Mouse (Mus musculus) adipocyte (in vitro differentiated cells): ENCODE measurements around the gene Gtsf1.
A peak's percentile ranks its signal among the peaks of the same experiment; 100 is the strongest.
"Not testable (repeated sequence)": the region's sequence is repeated elsewhere in the genome, so short reads cannot be mapped to it uniquely, and the experiment has no call there.

Experiments used
- DNase-seq: peaks from one replicate; pipeline ENCODE4 v3.0.0-alpha.2; 2016; ENCODE audit warnings: low spot score

Gtsf1 gene

GRCm38 (mm10) chr15:103430241-103430640, at the start of gene Gtsf1:
Gene Gtsf1, minus strand, starts transcription at chr15:103430470.
- DNase-seq: no peak

- no peak for DNase-seq
Observed at GRCm38 (mm10) chr15:103479080-103479606, 48.9 kb upstream of the Gtsf1 start.

GRCm38 (mm10) chr15:103473769-103474168, 43.5 kb upstream of the Gtsf1 start:
- DNase-seq: no peak

GRCm38 (mm10) chr15:103473182-103473581, 42.9 kb upstream of the Gtsf1 start:
- DNase-seq: no peak

GRCm38 (mm10) chr15:103472265-103472664, 42.0 kb upstream of the Gtsf1 start:
- DNase-seq: no peak

- DNase-seq: no peak
Observed at GRCm38 (mm10) chr15:103471488-103472194, 41.4 kb upstream of the Gtsf1 start.

GRCm38 (mm10) chr15:103462539-103463261, 32.4 kb upstream of the Gtsf1 start:
- DNase-seq: no peak

- DNase-seq: no peak
Observed at GRCm38 (mm10) chr15:103454449-103454848, 24.2 kb upstream of the Gtsf1 start.

GRCm38 (mm10) chr15:103453551-103454218, 23.4 kb upstream of the Gtsf1 start, which contains the start of gene Nckap1l:
Gene Nckap1l, plus strand, starts transcription at chr15:103453794.
- DNase-seq: no peak

GRCm38 (mm10) chr15:103448369-103448768, 18.1 kb upstream of the Gtsf1 start, which contains the start of gene Gtsf2:
Gene Gtsf2, minus strand, starts transcription at chr15:103448469.
- no peak for DNase-seq

- DNase-seq: not testable (repeated sequence)
Observed at GRCm38 (mm10) chr15:103445966-103446365, 15.7 kb upstream of the Gtsf1 start.

GRCm38 (mm10) chr15:103427017-103427416, 3.3 kb downstream of the Gtsf1 start:
- DNase-seq: no peak

GRCm38 (mm10) chr15:103405586-103405985, 24.7 kb downstream of the Gtsf1 start:
- DNase-seq: not testable (repeated sequence)

GRCm38 (mm10) chr15:103401361-103401760, 28.9 kb downstream of the Gtsf1 start:
- DNase-seq: no peak

GRCm38 (mm10) chr15:103393577-103393976, 36.7 kb downstream of the Gtsf1 start:
- DNase-seq: no peak

GRCm38 (mm10) chr15:103388556-103389145, 41.6 kb downstream of the Gtsf1 start:
- DNase-seq: peak; percentile 77

- DNase-seq: no peak
Observed at GRCm38 (mm10) chr15:103383771-103384488, 46.3 kb downstream of the Gtsf1 start.

GRCm38 (mm10) chr15:103382795-103383406, 47.4 kb downstream of the Gtsf1 start:
- DNase-seq: peak; percentile 85

- no peak for DNase-seq
Observed at GRCm38 (mm10) chr15:103382075-103382474, 48.2 kb downstream of the Gtsf1 start.

GRCm38 (mm10) chr15:103378665-103379356, 51.5 kb downstream of the Gtsf1 start:
- DNase-seq: no peak
